Mouse (Mus musculus) testis, adult 2 months (tissue): ENCODE measurements around the gene Arhgdia. TPM values are rescaled to one million over a fixed set of nuclear protein-coding genes. Genes with fewer than 3 reads are reported as not detected.

ENCODE experiments used
- H3K27ac ChIP-seq: fragments of 200-500 bp; 2 replicates; pipeline ENCODE4 v1.5.1; 2012; ENCODE audit warnings: low read depth, low read length; ENCODE audit not compliant: control insufficient read depth, insufficient read depth
- H3K27me3 ChIP-seq: fragments of 200-500 bp; 2 replicates; pipeline ENCODE4 v1.6.1; 2012; ENCODE audit warnings: mild to moderate bottlenecking, low read length, moderate library complexity; ENCODE audit not compliant: control insufficient read depth, insufficient read depth
- H3K36me3 ChIP-seq: fragments of 200-500 bp; 2 replicates; pipeline ENCODE4 v1.6.1; 2012; ENCODE audit warnings: mild to moderate bottlenecking, low read length; ENCODE audit not compliant: control insufficient read depth, insufficient read depth
- H3K4me1 ChIP-seq: fragments of 200-500 bp; 2 replicates; pipeline ENCODE4 v1.6.1; 2012; ENCODE audit warnings: low read length; ENCODE audit not compliant: control insufficient read depth, insufficient read depth
- H3K4me3 ChIP-seq: fragments of 200-500 bp; 2 replicates; pipeline ENCODE4 v1.5.1; 2012; ENCODE audit warnings: low read depth, mild to moderate bottlenecking, low read length, moderate library complexity, mixed read lengths; ENCODE audit not compliant: control insufficient read depth
- CTCF ChIP-seq: fragments of 200-500 bp; IDR thresholded peaks from 2 replicates; pipeline ENCODE4 v1.5.1; 2012; ENCODE audit warnings: low read depth, mild to moderate bottlenecking, inconsistent platforms, low read length, moderate library complexity; ENCODE audit not compliant: control insufficient read depth, insufficient read depth, insufficient replicate concordance
- POLR2A ChIP-seq: fragments of 200-500 bp; IDR thresholded peaks from 2 replicates; pipeline ENCODE4 v1.6.1; 2012; ENCODE audit warnings: low read depth, mild to moderate bottlenecking, inconsistent platforms, low read length, moderate library complexity; ENCODE audit not compliant: control insufficient read depth
- polyA plus RNA-seq: library from polyadenylated mRNA; depleted of rRNA; stranded (reverse); fragments of >200 nt; gene quantifications from 2 replicates; pipeline ENCODE4 v1.2.3, GENCODE M21; 2012

The Arhgdia gene
- polyA plus RNA-seq, 1 experiment, result 94.7 TPM

- no peaks in the 10 kb centered on the region for H3K27me3 ChIP-seq
- H3K4me3 ChIP-seq, result peak overlapping the region; percentile 90
- TF ChIP-seq POLR2A (no peak), CTCF (no peak)
- H3K27ac ChIP-seq, result peak overlapping the region; percentile 83
- peaks cover 3% of the 10 kb centered on the region; the same call in 1 of the 2 replicates for H3K36me3 ChIP-seq
- H3K4me1 ChIP-seq, result peaks cover 18% of the 10 kb centered on the region
Measured at GRCm38 (mm10) chr11:120580871-120581331, 523 bp downstream of the Arhgdia start.

DNA sequence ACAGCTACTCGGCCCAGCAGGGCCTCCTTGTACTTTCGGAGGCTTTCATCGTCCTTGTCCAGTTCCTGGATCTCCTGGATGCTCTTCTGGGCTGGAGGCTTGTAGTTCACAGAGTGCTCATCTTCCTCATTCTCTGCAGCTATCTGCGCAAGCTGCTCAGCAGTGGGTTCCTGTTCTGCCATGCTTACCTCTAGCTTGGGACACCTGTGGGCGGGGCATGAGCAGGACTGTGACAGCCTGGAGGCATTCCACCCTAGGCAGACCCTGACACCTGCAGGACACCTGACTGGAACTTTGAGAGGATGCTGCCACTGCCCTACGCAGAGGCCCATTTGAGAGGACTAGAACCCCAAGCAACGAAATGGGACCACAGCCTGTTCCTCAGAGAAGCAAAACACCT is 1.2 kb downstream of the Arhgdia start:
- Histone ChIP-seq H3K36me3 (peaks cover 3% of the 10 kb centered on the region; the same call in 1 of the 2 replicates), H3K27ac (no peak overlapping the region), H3K27me3 (no peaks in the 10 kb centered on the region), H3K4me1 (peaks cover 18% of the 10 kb centered on the region), H3K4me3 (peak overlapping the region; percentile 90; the same call in 1 of the 2 replicates)
- no peak for TF ChIP-seq CTCF
- no peak for TF ChIP-seq POLR2A

- peaks cover 18% of the 10 kb centered on the region for H3K4me1 ChIP-seq
- no peaks in the 10 kb centered on the region for H3K27me3 ChIP-seq
- no peak overlapping the region for H3K4me3 ChIP-seq
- TF ChIP-seq CTCF (peak; percentile 72), POLR2A (no peak)
- no peak overlapping the region for H3K27ac ChIP-seq
- H3K36me3 ChIP-seq, result peaks cover 3% of the 10 kb centered on the region; the same call in 1 of the 2 replicates
Measured at GRCm38 (mm10) chr11:120579316-120580107, 1.9 kb downstream of the Arhgdia start.

- H3K4me3 ChIP-seq, result no peak overlapping the region
- H3K27me3 ChIP-seq, result no peaks in the 10 kb centered on the region
- TF ChIP-seq POLR2A, result no peak
- no peak for TF ChIP-seq CTCF
- no peak overlapping the region for H3K27ac ChIP-seq
- peaks cover 3% of the 10 kb centered on the region; the same call in 1 of the 2 replicates for H3K36me3 ChIP-seq
- peaks cover 21% of the 10 kb centered on the region for H3K4me1 ChIP-seq
Measured at GRCm38 (mm10) chr11:120578694-120579243, 2.7 kb downstream of the Arhgdia start.

GRCm38 (mm10) chr11:120578024-120578693 is 3.3 kb downstream of the Arhgdia start:
- no peak overlapping the region for H3K27ac ChIP-seq

DNA sequence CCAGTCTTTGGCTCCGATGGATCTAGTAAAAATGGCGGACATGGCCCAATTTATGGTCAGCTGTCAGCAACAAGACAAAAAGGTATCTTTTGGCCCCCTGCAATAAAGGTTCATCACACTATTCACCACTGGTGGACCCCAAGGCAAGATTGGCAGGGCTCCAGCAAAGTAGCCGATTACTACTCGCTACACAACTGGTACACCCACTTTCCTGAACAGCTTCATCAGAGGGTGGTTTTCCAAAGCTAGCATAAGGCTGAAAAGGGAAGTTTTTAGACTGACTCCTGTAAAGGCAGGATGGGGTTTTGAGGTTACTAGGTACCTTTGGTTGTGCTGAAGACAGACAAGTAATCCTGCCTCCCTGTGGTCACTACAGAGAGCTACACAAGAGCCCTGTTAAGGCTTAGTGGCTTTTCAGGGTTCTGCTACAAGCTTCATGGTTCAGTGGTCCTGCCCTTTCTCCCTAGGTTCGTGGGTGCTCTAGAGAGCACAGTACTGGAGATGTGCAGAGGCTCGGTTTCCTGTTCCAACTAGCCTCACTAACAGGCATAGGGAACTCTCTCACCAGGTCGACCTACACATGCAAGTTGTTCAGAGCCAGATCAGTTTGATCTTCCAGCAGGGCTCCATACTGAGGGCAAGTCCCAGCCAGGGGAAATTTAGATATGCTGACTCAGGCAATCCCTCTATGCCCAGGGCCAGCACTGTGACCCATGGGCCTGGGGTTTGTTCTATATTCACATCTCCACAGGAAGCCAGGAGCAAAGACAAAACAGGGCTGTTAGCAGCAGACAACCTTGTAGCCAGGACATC is 4.0 kb downstream of the Arhgdia start:
- H3K4me1 ChIP-seq, result peaks cover 22% of the 10 kb centered on the region
- no peak overlapping the region for H3K27ac ChIP-seq
- no peak overlapping the region for H3K4me3 ChIP-seq
- H3K36me3 ChIP-seq, result peaks cover 3% of the 10 kb centered on the region; the same call in 1 of the 2 replicates
- TF ChIP-seq CTCF, result no peak
- no peak for TF ChIP-seq POLR2A
- H3K27me3 ChIP-seq, result no peaks in the 10 kb centered on the region

More at GRCm38 (mm10) chr11:120578024-120578693, 3.3 kb downstream of the Arhgdia start:
- TF ChIP-seq CTCF (no peak), POLR2A (no peak)
- Histone ChIP-seq H3K27me3 (no peaks in the 10 kb centered on the region), H3K4me1 (peaks cover 22% of the 10 kb centered on the region), H3K4me3 (no peak overlapping the region), H3K36me3 (peaks cover 3% of the 10 kb centered on the region; the same call in 1 of the 2 replicates)
